Mouse (Mus musculus) skeletal muscle tissue, adult 2 months (tissue): Measurements from ENCODE around the gene Gmnn.

Experiments used
- DNase-seq: peaks from one replicate; pipeline ENCODE4 v3.0.0-alpha.2; 2012; ENCODE audit warnings: low read depth, low spot score

Gene Gmnn

DNA sequence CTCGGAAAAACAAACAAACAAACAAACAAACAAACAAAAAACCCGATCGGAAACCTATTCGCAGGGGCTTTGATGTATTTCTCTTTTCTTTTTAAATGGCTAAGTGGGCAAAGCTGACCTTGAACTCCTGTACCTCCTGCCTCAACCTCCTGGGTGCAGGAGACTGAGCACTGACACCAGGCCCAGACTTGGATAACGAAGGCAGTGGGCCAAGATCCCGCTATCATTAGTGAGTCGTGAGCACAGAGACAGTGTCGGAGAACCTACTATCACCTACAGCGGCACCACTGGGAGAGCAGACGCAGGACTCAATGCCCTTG is 680 bp downstream of the Gmnn start:
- DNase-seq, result no peak

DNA sequence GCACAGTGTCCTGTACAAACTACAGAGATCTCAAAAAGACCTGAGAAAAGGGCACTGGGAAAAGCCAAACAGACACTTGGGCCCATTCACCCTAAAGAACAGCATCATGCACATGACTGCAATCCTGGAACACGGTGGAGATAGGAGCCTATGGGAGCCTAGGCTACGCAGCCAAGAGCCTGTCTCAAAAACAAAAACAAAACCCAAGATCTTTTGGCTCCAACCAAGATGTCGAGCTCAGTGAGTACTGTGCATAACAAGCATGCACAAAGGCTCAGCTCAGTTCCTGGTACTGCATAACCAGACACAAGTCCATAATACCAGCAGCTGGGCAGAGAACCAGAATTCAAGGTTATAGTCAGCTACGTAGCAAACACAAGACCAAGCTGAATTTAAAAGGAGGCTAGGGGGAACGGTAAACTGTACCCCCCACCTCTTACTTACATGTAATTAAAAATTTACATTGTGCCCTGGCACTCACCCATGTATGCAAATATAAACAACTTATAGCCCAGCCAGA is 1.3 kb downstream of the Gmnn start:
- DNase-seq, result no peak

DNA sequence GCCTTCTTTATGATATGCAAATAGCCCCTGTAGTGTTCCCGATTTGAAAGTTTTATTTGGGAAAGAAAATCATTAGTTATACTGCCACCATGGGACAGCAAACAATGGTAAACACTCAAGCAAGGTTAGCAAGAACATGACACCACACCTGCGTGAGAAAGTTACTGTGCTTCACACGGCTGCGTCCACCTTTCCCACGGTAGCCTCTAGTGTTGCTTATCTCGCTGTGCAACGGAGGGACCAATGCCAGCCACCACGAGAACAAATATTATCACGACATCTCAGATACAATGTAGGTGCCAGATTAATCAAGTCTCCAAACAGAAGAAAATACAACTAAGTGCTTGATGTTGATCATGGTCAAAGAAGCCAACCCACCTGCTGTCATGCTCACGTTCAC is 2.3 kb downstream of the Gmnn start:
- no peak for DNase-seq

DNA sequence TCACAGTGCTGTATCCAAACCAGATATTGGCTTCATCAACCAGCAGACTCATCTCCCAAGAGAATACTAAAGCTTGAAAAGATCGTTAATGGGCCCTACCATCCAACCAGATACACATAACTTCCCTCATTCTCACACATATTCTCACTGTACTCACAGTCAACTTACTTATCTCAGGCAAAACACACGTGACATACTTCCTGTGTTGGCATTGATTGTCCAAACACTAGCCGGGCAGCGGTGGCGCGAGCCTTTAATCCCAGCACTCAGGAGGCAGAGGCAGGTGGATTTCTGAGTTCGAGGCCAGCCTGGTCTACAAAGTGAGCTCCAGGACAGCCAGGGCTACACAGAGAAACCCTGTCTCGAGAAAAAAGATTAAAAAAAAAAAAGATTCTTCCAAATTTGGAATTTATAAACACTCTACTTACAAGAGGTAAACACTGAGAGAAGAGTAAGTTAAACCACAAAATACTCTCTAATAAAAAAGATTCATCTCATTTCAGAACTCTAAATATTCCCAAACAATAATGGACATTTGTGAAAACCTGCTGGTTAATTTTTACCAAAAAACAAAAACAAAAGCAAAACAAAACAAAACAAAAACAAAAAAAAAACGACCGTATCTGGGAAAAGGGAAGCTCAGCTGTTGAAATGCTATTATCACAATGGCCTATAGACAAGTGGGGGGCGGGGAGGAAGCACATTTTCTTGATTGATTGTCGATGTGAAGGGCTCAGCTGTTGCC is 3.7 kb downstream of the Gmnn start:
- DNase-seq, result no peak

DNA sequence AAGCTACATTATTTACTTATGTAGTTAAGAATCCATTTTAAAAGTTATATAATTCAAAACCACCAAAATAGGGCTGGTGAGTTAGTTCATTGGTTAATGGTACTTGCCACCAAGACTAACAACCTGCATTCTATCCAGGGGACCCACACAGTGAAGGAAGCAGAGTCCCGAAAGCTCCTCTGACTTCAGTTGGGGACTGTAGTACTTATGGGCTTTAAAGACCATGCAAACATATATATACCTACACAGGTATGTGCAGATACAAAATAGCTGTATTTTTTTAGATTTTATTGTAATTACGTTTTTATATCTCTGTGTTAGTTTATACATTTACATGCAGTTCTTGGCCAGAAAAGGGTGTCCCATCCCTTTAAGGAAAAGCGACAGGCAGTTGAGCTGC is 5.0 kb downstream of the Gmnn start:
- DNase-seq, result no peak

DNA sequence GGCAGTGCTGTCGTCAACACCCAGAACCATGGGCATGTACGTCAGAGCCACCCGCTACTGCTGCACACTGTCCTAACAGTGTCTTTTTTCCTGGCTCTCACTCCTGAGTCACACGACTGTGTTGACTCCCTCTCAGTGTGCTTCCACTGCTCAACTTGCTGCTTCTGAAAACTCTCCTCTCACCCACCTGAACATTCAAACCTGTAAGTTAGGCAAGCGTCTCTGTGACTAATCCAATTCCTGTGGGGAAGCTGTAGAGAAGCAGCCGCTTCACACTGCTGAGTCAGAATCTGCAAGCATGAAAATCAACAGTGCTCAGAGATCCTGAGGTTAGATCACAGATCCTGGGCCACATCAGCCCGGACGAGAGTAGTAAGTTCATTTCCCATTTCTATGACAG is 10.3 kb downstream of the Gmnn start:
- DNase-seq, result no peak

DNA sequence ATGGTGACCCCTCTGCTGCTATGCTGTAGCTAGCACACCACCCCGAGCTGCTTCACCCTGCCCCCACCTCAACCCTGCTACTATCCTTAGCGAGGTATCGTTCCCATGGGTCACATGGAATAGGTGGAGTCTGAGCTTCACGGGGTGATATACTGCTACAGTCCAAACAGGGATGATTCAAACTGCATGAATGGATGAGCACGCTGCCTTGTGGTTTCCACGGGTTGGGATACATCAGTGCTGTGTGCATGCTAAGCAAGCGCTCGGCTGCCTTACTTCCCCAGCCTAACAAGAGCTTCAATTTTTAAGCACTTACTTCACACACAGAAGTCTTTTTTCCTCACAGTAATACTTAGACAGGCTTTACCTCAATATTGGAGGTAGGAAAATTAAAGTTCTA is 10.9 kb downstream of the Gmnn start:
- DNase-seq, result no peak

DNA sequence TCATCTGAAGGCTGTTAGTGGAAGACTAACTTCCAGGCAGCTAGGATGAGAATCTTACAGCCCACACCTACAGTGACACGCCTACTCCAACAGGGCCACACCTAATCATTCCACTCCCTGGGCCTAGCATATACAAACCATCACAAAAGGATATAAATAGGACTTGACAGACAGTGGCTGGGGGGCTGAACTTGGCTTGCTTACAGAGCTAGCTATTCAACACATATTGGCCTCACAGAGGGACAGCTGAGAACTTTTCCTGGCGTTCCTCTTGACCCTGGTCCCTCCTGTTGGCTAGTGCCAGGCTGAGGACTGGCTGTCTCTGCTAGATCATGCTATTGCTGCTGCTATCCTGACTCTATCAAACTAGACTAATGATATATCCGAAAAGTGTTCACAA is 13.9 kb downstream of the Gmnn start:
- DNase-seq, result no peak

DNA sequence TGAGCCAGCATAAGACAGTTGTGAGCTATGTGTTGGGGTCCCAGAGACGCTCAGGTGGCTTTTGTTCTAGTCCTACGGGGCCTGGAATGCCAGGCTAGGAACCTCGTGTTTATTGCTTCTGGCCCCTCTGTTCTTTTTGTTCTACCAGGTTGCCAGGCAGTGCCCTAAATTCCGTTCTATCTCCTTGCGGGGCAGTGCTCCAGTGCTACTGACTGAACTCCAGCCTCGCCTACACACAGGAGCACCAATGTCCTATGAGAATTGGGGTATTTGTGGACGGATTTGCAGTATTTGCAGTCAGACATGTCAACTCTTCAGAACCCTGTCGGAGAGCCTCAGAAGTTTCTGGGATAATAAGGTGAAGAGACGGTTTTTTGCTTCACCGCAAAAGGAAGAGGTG is 20.7 kb downstream of the Gmnn start, which contains the start of gene Armh2:
TSS of gene Armh2 (plus strand) at position 205 of the 400 bp plus-strand sequence.
- DNase-seq, result no peak

DNA sequence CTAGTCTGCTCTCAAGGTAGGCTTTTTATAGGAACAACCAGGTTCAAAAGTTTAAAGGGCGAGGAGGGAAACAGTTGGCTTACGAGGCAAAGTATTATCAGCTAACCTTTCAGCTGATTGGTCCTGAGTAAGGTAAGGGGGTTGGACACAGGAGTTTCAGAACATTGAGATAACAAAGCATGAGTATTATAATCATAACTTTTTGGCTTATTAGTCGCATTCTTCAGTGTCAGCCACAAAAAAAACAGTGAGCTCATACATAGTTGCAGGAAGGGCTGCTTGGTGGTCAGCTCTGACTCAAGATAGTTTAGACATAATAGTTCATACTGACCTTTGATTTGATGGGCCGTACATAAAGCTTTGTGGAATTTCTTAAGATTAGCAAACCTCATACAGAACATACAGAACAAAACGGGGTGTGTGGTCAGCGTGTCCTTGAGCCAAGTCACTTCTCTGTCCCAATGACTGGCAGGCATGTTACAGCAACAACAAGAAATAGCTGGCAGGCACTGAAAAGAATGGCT is 26.1 kb downstream of the Gmnn start:
- no peak for DNase-seq

DNA sequence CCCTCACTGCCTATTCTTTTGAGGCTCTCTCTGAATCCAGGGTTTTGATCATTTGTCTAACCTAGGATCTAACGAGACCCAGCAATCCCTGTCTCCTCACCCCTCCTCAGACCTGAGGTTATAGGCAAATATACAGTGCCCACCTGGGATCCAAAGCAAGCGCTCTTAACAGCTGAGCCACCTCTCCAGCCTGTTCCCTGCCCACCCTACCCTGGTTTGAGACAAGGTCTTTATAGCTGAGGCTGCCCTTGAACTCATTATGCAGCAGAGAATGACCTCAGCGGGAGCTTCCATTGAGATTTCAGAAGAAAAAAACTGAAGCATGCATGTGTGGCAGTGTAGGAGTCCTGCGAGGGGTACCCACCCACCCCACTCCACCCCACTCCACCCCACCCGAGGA is 27.2 kb downstream of the Gmnn start:
- no peak for DNase-seq

DNA sequence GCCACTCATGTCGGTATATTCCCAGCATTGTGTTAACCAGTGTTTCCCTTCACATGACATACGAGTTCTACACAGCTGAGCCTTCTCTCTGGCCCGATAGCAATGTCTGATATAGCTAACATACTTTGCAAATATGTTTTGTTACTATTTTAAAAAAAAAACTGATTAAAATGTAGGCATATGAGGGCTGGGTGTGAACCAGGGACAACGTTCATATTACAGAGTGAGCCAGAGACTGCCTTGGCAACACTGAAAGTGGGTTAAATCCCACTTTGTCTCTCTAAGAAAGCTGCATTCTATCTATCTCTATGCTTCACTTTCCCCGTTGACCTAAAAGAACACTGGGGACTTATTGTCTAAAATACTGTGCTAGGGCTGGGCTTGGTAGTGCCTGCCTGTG is 32.6 kb downstream of the Gmnn start:
- no peak for DNase-seq

DNA sequence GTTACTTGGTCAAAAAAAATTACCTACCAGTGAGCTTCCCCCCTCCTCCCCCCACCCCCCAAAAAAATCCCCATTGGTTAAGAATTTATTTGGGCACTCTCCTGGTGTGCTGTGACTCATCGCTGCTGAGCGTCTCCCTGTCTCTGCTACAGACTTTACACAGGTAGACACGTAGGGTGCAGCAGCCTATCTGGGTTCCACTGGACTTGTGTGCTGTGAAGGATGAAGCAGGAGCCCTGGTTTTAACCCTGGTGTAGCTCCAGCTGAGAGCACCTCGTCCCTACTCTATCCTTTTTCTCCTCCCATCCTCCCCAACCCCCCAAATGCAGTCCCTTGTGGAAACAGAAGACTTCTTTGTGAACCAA is 37.3 kb downstream of the Gmnn start:
- no peak for DNase-seq

DNA sequence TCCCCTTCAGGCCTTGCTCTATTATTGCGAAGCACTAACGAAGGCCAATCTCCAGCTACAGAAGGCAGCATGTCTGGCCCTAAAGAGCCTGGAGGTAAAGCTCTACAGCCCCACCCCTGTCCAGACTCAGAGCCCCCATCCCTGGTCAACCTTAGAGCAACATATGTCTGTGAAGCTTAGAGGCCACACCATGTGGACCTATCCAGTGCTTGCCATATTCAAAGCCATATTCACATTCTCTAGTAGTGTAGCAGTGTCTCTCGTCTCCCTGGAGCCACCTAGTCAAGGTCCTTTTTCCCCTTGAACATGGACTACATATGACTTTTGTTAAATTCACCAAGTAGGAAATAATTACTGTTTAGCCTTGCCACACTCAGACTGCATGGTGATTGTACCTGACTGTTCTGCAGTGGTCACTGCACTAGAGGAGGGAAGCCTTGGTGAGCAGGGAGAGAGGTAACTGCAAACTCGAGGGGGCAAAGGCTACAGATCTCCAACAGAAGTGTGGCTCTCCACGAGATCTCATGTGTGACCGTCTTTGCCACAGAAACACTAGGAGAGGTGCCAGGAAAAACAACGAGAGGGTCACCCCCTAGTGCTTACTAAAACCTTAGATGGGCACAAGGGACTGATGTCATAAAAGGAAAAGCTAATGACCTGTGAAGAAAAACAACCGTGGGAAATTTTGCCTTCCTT is 37.9 kb downstream of the Gmnn start:
- no peak for DNase-seq

DNA sequence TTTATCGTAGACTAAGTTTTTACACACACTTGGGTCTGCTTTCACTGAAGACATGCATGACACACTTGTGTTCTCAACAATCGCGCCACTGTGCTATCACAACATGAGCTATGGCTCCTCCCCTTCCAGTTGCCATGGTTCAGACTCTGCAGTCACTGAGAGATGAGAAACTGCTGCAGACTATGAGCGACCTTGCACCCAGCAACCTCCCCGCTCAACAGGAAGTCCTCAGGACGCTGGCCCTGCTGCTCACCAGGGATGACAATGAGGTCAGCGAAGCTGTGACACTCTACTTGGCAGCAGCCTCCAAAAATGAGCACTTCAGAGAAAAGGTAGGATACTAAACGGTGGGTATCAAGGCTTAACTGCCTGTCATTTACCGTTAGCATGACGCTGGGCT is 40.2 kb downstream of the Gmnn start:
- DNase-seq, result no peak

DNA sequence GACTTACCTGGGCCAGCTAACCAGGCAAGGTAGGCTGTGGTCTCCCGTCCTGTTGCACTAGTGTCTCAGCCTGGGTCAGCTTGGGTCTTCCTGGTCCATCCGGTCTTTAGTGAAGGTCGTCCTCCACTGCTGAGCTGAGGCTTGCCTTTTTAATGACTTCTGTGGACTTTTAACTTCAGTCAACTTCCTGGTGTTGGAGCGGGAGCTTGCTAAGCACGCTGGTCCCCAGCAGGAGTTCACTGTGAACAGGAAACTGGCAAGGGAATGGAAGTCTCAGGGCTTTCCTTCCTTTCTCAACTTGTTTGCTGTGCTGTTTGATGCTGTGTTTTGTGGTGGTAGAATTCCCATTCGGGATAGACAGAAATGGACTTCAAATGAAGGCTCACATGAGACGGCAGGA is 44.0 kb downstream of the Gmnn start:
- DNase-seq, result no peak

DNA sequence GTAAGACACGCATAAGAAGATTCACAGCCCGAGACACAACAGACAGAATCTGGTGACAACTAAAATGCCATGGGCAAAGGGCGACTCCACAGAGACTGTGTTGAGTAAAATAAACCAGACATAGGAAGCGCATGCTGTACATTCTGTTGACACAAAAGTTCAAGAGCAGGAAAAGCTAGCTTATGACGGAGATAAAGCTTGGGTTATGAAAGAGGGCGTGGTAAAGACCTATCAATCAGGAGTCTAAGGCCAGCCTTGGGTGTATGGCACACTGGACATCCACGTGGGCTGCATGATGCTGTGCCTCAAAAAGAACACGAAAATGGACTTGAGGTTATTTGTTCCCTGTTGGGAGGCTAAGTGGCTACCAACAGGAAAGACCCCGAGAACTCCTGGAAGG is 45.3 kb downstream of the Gmnn start:
- DNase-seq, result no peak

DNA sequence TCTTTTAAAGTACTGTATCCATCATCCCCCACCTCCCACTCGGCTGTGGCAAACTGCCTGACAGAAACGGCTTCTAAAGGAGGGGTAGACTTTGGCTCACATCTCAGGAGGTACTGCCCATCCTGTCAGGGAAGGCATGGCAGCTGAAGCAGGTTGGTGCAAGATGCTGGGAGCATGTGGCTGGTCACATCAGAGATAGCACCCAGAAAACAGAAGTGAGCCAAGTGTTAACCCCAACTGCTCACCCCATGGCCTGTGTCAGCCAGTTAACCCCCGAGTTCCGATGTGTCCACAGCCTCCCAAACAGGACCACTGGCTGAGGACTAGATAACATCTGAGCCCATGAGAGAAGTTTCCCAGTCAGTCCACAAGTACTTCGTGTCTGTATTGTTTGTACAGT is 46.1 kb downstream of the Gmnn start:
- DNase-seq, result no peak

DNA sequence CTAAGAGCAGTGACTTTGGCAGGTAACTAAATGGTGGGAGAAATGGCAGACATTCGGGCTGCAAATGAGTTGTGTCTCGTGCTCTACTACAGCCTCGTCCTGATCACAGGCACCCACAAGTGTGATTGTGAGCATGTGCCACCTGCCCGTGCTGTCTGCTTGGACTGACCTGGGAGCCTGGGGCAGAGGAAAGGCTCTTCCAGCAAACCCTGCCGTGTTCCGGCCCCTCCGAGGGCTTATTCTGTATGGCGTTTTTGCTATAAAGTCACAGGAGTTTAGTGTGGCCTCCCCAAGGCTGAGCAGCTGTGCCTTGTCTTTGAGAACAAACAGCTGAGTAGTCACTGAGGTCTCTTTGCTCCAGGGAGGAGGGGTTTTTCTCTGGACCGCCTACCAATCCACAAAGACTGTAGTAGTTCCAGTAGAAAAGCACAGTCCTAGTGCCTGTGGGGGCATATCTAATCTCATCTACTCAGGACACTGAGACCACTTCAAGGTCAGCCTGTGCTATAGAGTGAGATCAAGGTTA is 47.3 kb downstream of the Gmnn start:
- no peak for DNase-seq

DNA sequence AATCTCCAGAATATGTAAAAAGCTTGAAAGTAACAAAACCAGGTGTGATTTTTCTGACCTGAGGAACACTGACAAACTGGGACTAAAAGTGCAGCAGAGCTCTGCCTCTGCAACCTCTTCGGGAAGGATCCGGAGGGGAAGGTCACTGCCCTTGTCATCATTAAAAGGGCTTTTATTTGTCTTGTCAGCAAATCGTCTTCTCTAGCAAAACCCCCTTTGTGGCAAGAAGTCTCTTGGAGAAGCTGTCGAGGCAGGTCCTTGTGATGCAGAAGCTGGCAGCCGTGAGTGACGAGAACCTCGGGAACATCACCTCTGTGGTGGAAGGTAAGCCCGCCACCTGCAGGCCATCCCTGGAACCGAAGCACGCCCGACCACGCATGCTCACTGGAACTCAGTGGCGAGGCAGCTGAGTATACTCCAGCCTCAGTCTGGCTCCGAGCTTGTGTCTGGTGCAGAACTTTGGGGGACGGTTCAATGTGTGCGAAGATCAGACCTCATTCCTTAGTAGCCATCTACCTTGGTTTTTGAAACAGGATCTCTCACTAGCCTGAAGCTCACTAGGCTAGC is 48.2 kb downstream of the Gmnn start:
- peak; percentile 58 for DNase-seq

DNA sequence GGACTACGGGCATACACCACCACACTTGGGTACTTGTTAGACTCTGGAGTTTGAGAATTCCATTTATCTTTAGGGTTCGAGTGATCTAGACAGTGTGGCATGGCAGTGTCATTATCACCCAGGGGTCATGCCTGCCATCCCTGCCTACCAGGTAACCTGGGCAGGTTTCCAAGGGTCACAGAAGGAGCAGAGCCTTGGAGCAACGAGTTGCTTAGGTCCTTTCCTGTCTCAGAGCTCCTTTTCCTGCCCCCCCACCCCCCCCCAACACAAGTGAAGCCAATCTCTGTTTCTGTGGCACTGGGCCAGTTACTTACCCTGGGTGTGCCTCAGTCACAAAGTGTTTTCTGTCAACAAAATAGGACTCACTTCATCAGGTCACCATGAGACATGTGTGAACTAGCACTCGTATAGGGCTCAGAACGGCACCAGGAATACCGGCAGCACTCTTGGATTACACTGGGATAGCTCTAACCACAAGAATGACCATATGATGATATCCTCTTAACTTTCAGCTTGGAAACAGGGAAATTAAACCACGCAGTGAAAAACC is 49.1 kb downstream of the Gmnn start:
- no peak for DNase-seq

DNA sequence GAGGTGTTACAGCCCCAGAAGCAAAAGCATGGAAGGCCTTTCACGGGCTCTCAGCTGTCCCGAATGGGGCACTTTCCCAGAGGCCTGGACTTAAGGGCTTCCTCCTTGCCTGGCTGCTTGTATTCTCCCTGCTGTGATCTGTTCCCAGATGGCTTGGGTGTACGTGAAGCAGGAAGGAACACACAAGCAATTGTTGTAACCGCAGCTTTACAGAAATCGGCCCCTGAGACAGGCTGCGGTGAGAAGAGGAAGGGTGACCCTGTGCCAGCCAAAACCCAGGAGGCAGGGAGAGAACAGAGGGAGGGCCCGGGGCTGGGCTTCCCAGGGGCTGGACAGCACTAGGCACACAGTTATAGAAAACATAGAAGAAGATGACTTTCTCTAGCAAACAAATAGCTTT is 50.8 kb downstream of the Gmnn start:
- DNase-seq, result no peak
